Mouse (Mus musculus): Measurements from ENCODE around the gene Ercc6. TPM values are rescaled to one million over a fixed set of nuclear protein-coding genes. Genes with fewer than 3 reads are reported as not detected.
A peak's percentile ranks its signal among the peaks of the same experiment; 100 is the strongest.

Gene Ercc6
- 5.9 and 6.1 TPM in 2 replicates for polyA plus RNA-seq (2012; ENCODE audit: insufficient read depth, insufficient read length, missing spikeins)

- TF ChIP-seq POLR2A (IDR thresholded peaks at IDR 0.05; ENCODE audit: borderline replicate concordance, low read depth, low read length) (peak; percentile 77; the same call in 1 of the 2 replicates), CTCF (IDR thresholded peaks at IDR 0.05; ENCODE audit: low read depth, low read length) (no peak)
- peaks cover 43% of the 10 kb centered on the region for H3K4me1 ChIP-seq (ENCODE audit: control insufficient read depth, insufficient read depth, low read length)
- H3K27ac ChIP-seq (ENCODE audit: insufficient read depth, low read depth, low read length), result peak within 1 kb of the TSS; percentile 10
- H3K4me3 ChIP-seq (ENCODE audit: insufficient read depth, low read length), result peak within 1 kb of the TSS; percentile 88
These were observed at the start of gene Ercc6 for GRCm38 (mm10) chr14:32513336-32514032. Gene Ercc6, plus strand, starts transcription at chr14:32513521.

DNA sequence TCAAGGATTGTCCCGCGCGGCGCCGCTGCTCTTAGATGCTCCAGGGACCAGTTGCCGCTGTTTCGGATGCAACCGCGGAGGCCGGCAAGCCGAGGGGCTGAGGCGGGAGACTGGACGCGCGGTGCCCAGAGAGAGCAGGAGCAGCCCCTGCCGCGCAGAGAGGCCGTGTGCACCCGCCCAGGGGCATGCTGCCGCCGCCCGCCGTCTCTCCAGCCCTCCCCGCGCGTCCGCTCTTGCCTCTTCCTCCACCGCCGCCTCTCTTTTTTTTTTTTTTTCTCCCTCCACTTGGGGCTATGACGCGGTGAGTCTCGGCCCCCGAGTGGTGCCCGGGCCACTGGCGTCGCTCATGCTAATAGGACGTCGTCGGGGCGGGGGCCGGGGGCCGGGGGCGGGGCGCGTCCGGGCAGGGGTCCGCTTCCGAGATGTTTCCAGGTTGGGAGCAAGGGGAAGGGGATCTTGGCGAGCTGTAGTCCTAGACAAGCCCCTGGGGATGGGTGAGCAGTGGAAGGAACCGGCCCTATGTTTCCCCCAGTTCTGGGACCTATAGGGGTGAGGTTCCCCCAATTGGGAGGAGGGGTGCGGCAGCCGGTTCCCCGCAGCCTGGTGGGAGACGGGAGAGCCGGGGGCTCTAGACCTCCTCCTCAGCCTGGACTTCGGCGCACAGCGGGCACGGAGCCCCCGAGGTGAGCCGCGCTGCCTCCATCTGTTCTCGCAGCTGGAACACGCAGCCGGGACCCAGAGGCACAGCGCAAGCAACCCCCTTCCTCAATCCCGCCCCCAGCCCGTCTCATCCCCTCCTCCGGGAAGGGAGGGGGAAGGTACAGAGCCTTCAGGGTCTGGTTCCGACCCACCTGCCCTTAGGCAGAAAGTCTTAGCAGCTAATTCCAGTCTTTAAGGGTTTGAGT is 48.5 kb upstream of the Ercc6 start, which contains the start of gene Slc18a3:
Slc18a3 (minus strand) TSS at position 250 of the 905 bp plus-strand sequence.
- TF ChIP-seq POLR2A (IDR thresholded peaks at IDR 0.05; ENCODE audit: borderline replicate concordance, low read depth, low read length) (no peak), CTCF (IDR thresholded peaks at IDR 0.05; ENCODE audit: low read depth, low read length) (no peak)
- H3K27ac ChIP-seq (ENCODE audit: insufficient read depth, low read depth, low read length), result no peak within 1 kb of the TSS
- no peaks in the 10 kb centered on the region for H3K4me1 ChIP-seq (ENCODE audit: control insufficient read depth, insufficient read depth, low read length)
- H3K4me3 ChIP-seq (ENCODE audit: insufficient read depth, low read length), result no peak within 1 kb of the TSS

- no peak overlapping the region for H3K27ac ChIP-seq (ENCODE audit: insufficient read depth, low read depth, low read length)
- TF ChIP-seq POLR2A (IDR thresholded peaks at IDR 0.05; ENCODE audit: borderline replicate concordance, low read depth, low read length), result no peak
- no peak for TF ChIP-seq CTCF (IDR thresholded peaks at IDR 0.05; ENCODE audit: low read depth, low read length)
- H3K4me3 ChIP-seq (ENCODE audit: insufficient read depth, low read length), result no peak overlapping the region
- H3K4me1 ChIP-seq (ENCODE audit: control insufficient read depth, insufficient read depth, low read length), result no peaks in the 10 kb centered on the region
These were observed 47.8 kb upstream of the Ercc6 start for GRCm38 (mm10) chr14:32465506-32465870.

DNA sequence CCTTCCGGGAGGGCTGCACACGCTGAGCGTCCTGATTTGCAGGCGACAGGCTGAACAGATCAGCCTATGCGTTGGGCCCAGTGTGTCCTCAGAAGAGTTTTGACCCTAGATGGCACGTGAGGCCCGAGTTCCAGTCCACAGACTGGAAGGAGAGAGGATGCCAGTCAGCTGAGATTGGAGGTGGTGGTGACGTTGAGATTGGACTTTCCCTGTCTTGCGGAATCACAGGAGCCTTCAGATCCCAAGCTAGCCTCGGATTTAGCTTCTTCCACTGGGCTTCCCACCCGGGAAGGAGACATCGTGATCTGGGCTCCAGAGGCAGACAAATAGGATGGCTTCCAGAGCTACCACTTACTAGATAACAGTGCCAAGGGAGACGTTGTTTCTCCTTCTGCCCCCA is 47.4 kb upstream of the Ercc6 start, which contains the start of gene Chat:
Chat (minus strand) TSS at position 101 of the 400 bp plus-strand sequence.
- no peak within 1 kb of the TSS for H3K4me3 ChIP-seq (ENCODE audit: insufficient read depth, low read length)
- H3K4me1 ChIP-seq (ENCODE audit: control insufficient read depth, insufficient read depth, low read length), result no peaks in the 10 kb centered on the region
- no peak within 1 kb of the TSS for H3K27ac ChIP-seq (ENCODE audit: insufficient read depth, low read depth, low read length)
- TF ChIP-seq CTCF (IDR thresholded peaks at IDR 0.05; ENCODE audit: low read depth, low read length) (no peak), POLR2A (IDR thresholded peaks at IDR 0.05; ENCODE audit: borderline replicate concordance, low read depth, low read length) (no peak)

DNA sequence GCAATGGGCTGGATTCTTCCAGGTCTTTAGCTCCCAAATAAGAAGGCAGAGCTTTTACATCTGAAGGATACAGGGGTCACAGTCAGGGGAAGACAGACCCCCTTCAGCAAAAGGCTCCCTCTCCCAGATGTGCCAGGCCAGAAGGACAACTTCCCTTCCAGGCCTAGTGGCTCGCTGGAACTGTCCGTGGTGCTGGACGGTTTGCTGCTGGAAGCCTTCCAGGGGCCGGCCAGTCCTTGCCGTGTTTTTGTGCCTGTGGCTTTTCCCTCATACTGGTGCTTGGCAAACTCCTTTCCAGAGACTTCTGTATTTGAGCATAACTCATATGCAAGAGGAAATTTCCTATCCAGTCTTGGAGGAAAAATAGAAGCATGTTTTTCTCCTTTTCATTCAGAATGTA is 45.7 kb upstream of the Ercc6 start:
- TF ChIP-seq POLR2A (IDR thresholded peaks at IDR 0.05; ENCODE audit: borderline replicate concordance, low read depth, low read length) (no peak), CTCF (IDR thresholded peaks at IDR 0.05; ENCODE audit: low read depth, low read length) (no peak)
- no peak overlapping the region for H3K4me3 ChIP-seq (ENCODE audit: insufficient read depth, low read length)

DNA sequence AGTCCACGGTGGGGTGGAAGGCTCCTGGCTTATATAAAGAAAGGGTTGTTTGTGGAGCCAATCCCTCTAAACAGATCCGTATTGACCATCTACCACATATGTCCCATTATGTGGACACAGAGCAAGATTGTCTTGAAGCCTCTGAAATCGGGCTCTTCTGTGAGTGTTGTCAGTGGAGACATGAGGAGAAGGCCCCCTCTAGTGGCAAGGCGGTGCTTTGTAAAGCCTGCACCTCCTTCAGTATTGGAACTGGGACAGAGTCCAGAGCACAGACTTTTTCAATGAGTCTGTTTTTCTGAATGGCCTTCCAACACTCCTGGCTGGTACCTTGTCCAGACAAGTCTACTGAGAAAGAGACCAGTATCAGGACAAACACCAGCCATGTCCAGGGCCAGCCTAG is 40.3 kb upstream of the Ercc6 start:
- Histone ChIP-seq H3K27ac (ENCODE audit: insufficient read depth, low read depth, low read length) (no peak overlapping the region), H3K4me3 (ENCODE audit: insufficient read depth, low read length) (no peak overlapping the region), H3K4me1 (ENCODE audit: control insufficient read depth, insufficient read depth, low read length) (no peaks in the 10 kb centered on the region)
- TF ChIP-seq CTCF (IDR thresholded peaks at IDR 0.05; ENCODE audit: low read depth, low read length), result peak; percentile 69
- no peak for TF ChIP-seq POLR2A (IDR thresholded peaks at IDR 0.05; ENCODE audit: borderline replicate concordance, low read depth, low read length)

More for the DNA sequence above, 45.7 kb upstream of the Ercc6 start:
- no peak overlapping the region for H3K27ac ChIP-seq (ENCODE audit: insufficient read depth, low read depth, low read length)
- H3K4me1 ChIP-seq (ENCODE audit: control insufficient read depth, insufficient read depth, low read length), result no peaks in the 10 kb centered on the region

GRCm38 (mm10) chr14:32476559-32476958 is 36.8 kb upstream of the Ercc6 start:
- no peak overlapping the region for H3K27ac ChIP-seq (ENCODE audit: insufficient read depth, low read depth, low read length)
- no peak for TF ChIP-seq CTCF (IDR thresholded peaks at IDR 0.05; ENCODE audit: low read depth, low read length)
- TF ChIP-seq POLR2A (IDR thresholded peaks at IDR 0.05; ENCODE audit: borderline replicate concordance, low read depth, low read length), result no peak
- no peak overlapping the region for H3K4me3 ChIP-seq (ENCODE audit: insufficient read depth, low read length)
- H3K4me1 ChIP-seq (ENCODE audit: control insufficient read depth, insufficient read depth, low read length), result no peaks in the 10 kb centered on the region

DNA sequence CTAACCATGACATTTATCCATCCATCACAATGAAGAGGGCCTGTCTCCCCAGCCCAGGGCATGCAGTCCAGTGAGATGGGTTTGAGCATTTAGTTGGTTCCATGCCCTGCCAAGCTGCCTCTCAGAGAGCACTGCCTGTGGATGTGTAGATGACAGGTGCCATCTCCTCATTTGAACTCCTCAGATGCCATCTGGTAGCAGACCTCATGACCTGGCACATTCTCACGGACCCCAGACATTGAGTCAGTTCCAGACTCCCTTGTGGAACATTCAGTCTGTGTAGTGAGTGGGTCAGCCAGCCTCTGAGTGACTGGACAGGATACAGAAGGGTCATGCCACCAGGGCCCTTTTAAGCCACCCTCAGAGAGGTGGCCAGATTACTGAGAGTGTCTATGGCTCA is 35.7 kb upstream of the Ercc6 start:
- TF ChIP-seq CTCF (IDR thresholded peaks at IDR 0.05; ENCODE audit: low read depth, low read length) (no peak), POLR2A (IDR thresholded peaks at IDR 0.05; ENCODE audit: borderline replicate concordance, low read depth, low read length) (no peak)
- Histone ChIP-seq H3K4me3 (ENCODE audit: insufficient read depth, low read length) (no peak overlapping the region), H3K4me1 (ENCODE audit: control insufficient read depth, insufficient read depth, low read length) (no peaks in the 10 kb centered on the region), H3K27ac (ENCODE audit: insufficient read depth, low read depth, low read length) (no peak overlapping the region)

GRCm38 (mm10) chr14:32482061-32482460 is 31.3 kb upstream of the Ercc6 start:
- TF ChIP-seq CTCF (IDR thresholded peaks at IDR 0.05; ENCODE audit: low read depth, low read length), result peak; percentile 27; the same call in 1 of the 2 replicates
- TF ChIP-seq POLR2A (IDR thresholded peaks at IDR 0.05; ENCODE audit: borderline replicate concordance, low read depth, low read length), result no peak
- Histone ChIP-seq H3K4me3 (ENCODE audit: insufficient read depth, low read length) (no peak overlapping the region), H3K4me1 (ENCODE audit: control insufficient read depth, insufficient read depth, low read length) (no peaks in the 10 kb centered on the region), H3K27ac (ENCODE audit: insufficient read depth, low read depth, low read length) (no peak overlapping the region)
